Mouse (Mus musculus) liver, embryonic 14.5 days (tissue): ENCODE measurements at regions not wholly inside any gene's neighbourhood (a gene's known extent, or its start where the extent isn't known, plus 50 kb on each side); places are given as distances from the start of the nearest gene placed in this dataset.

ENCODE experiments used
- CTCF ChIP-seq: IDR thresholded peaks from 2 replicates; pipeline ENCODE4 v1.5.1; 2016; ENCODE audit warnings: antibody characterized with exemption, low read depth, control low read depth
- EP300 ChIP-seq: IDR thresholded peaks from 2 replicates; pipeline ENCODE4 v1.6.1; 2016; ENCODE audit warnings: antibody characterized with exemption, low read depth

DNA sequence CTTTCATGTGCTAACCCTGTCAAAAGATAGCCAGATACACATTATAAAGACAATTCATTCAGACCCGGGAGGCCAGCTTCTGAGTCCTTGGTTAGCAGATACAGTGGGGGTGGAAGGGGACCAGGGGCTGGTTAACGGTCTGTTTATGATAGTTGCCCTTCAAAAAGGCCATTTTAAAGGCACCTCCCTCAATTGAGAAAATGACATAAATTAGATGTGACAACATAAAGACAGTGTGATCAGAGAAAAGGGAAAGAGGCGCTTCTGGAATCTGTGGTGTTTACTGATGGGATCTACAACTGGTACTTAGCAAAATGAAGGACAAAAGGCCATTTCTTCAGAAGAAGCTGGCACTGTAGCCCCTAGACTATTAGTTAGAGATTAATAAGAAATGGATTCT, 1391.4 kb upstream of the Lrrc6 start:
- TF ChIP-seq EP300 (no peak), CTCF (no peak)
